Mouse (Mus musculus) lung, adult 18-20 months (tissue): Measurements from ENCODE around the gene Gm36028.
A peak's percentile ranks its signal among the peaks of the same experiment; 100 is the strongest.

Experiments
- DNase-seq, 2 experiments: peaks; one replicate each; pipeline ENCODE4 v3.0.0; 2022; ENCODE audit warnings: mixed read lengths in 2 of 2

The Gm36028 gene

GRCm38 (mm10) chr16:37857495-37857894 lies 3.5 kb downstream of the Gm36028 start:
- no peak for DNase-seq

GRCm38 (mm10) chr16:37856327-37856726 lies 4.6 kb downstream of the Gm36028 start:
- no peak for DNase-seq

GRCm38 (mm10) chr16:37855583-37855982 lies 5.4 kb downstream of the Gm36028 start:
- no peak for DNase-seq

- DNase-seq: no peak
Observed at GRCm38 (mm10) chr16:37854593-37854992, 6.4 kb downstream of the Gm36028 start.

- no peak for DNase-seq
Observed at GRCm38 (mm10) chr16:37854054-37854453, 6.9 kb downstream of the Gm36028 start.

GRCm38 (mm10) chr16:37853279-37853678 lies 7.7 kb downstream of the Gm36028 start:
- DNase-seq: no peak

GRCm38 (mm10) chr16:37851366-37851765 lies 9.6 kb downstream of the Gm36028 start:
- DNase-seq: peak; percentile 65 to 73

- no peak for DNase-seq
Observed at GRCm38 (mm10) chr16:37847081-37847480, 13.9 kb downstream of the Gm36028 start.

GRCm38 (mm10) chr16:37845202-37845925 lies 15.6 kb downstream of the Gm36028 start:
- no peak for DNase-seq

- DNase-seq: no peak
Observed at GRCm38 (mm10) chr16:37843740-37844139, 17.2 kb downstream of the Gm36028 start.

- DNase-seq: no peak
Observed at GRCm38 (mm10) chr16:37842439-37842838, 18.5 kb downstream of the Gm36028 start.

GRCm38 (mm10) chr16:37837571-37837970 lies 23.4 kb downstream of the Gm36028 start:
- no peak for DNase-seq

- no peak for DNase-seq
Observed at GRCm38 (mm10) chr16:37831041-37831440, 29.9 kb downstream of the Gm36028 start.

GRCm38 (mm10) chr16:37826286-37826685 lies 34.7 kb downstream of the Gm36028 start:
- DNase-seq: no peak

- DNase-seq: no peak
Observed at GRCm38 (mm10) chr16:37824778-37825505, 36.0 kb downstream of the Gm36028 start.

- no peak for DNase-seq
Observed at GRCm38 (mm10) chr16:37823949-37824348, 37.0 kb downstream of the Gm36028 start.

- no peak for DNase-seq
Observed at GRCm38 (mm10) chr16:37817986-37818385, 43.0 kb downstream of the Gm36028 start.

GRCm38 (mm10) chr16:37814383-37814971 lies 46.5 kb downstream of the Gm36028 start:
- DNase-seq: peak; percentile 82 to 86

- DNase-seq: no peak
Observed at GRCm38 (mm10) chr16:37813691-37814382, 47.1 kb downstream of the Gm36028 start.

GRCm38 (mm10) chr16:37812474-37812886 lies 48.5 kb downstream of the Gm36028 start:
- DNase-seq: no peak

- DNase-seq: no peak
Observed at GRCm38 (mm10) chr16:37811874-37812273, 49.1 kb downstream of the Gm36028 start.

GRCm38 (mm10) chr16:37809623-37809992 lies 51.3 kb downstream of the Gm36028 start:
- no peak for DNase-seq
